Mouse (Mus musculus) adipose tissue, adult 10 weeks (tissue): ENCODE results near the gene Olfr1297. TPM values are rescaled to one million over a fixed set of nuclear protein-coding genes. Genes with fewer than 3 reads are reported as not detected.

ENCODE experiments used
- polyA plus RNA-seq: library from polyadenylated mRNA; stranded (reverse); fragments of 350-450 nt; fragmentation: Illumina TruSeq; extraction: RNeasy Lipid Tissue Mini Kit (QIAGEN cat#74804); gene quantifications from one replicate; pipeline ENCODE4 v1.2.3, GENCODE M21; 2014; ENCODE audit warnings: low read depth, low replicate concordance

Olfr1297 gene
- polyA plus RNA-seq = not detected

GRCm38 (mm10) chr2:111626397-111626796, at the start of gene Olfr1297:
Olfr1297 (minus strand) TSS chr2:111626497.

GRCm38 (mm10) chr2:111661119-111661518, 34.8 kb upstream of the Olfr1297 start, which contains the start of gene Olfr1299:
Olfr1299 (plus strand) TSS chr2:111661419.

GRCm38 (mm10) chr2:111649101-111649500, 22.8 kb upstream of the Olfr1297 start, which contains the start of gene Olfr1298:
Olfr1298 (minus strand) TSS chr2:111649201.

GRCm38 (mm10) chr2:111569581-111569980, 56.7 kb downstream of the Olfr1297 start, which contains the start of gene Olfr1295:
Olfr1295 (minus strand) TSS chr2:111569681.

Other genes starting within 250 kb of the Olfr1297 start
- gene Olfr1286, start 203.4 kb downstream of the Olfr1297 start, polyA plus RNA-seq = not detected
- gene Olfr1287, start 177.4 kb downstream of the Olfr1297 start, polyA plus RNA-seq = not detected
- gene Olfr1288, start 152.4 kb downstream of the Olfr1297 start, polyA plus RNA-seq = not detected
- not detected for gene Olfr1289, start 145.7 kb downstream of the Olfr1297 start, polyA plus RNA-seq
- not detected for gene Olfr1290, start 132.7 kb downstream of the Olfr1297 start, polyA plus RNA-seq
- gene Olfr1291-ps1, start 129.3 kb downstream of the Olfr1297 start, polyA plus RNA-seq = not detected
- gene Olfr1293-ps, start 101.3 kb downstream of the Olfr1297 start, polyA plus RNA-seq = not detected
- gene Olfr1294, start 86.2 kb downstream of the Olfr1297 start, polyA plus RNA-seq = not detected
- not detected for gene Olfr1295, start 56.8 kb downstream of the Olfr1297 start, polyA plus RNA-seq
- not detected for gene Olfr1298, start 22.7 kb upstream of the Olfr1297 start, polyA plus RNA-seq
- gene Olfr1299, start 34.9 kb upstream of the Olfr1297 start, polyA plus RNA-seq = not detected
- gene Olfr1301, start 124.5 kb upstream of the Olfr1297 start, polyA plus RNA-seq = not detected
- not detected for gene Olfr1302, start 150.9 kb upstream of the Olfr1297 start, polyA plus RNA-seq
- gene Olfr1303, start 193.8 kb upstream of the Olfr1297 start, polyA plus RNA-seq = not detected